Mouse (Mus musculus) intestine, postnatal 0 days (tissue): ENCODE results near the gene Tfam. TPM values are rescaled to one million over a fixed set of nuclear protein-coding genes. Genes with fewer than 3 reads are reported as not detected.

Experiments used
- ATAC-seq: fragments of 200-750 bp; cut with Nextera tagmentation; 2 replicates; pipeline ENCODE4 v1.8.0; 2017; ENCODE audit warnings: mild to moderate bottlenecking, moderate TSS enrichment, moderate library complexity
- H3K27ac ChIP-seq: fragments of 300-500 bp; sonication (generic); 2 replicates; pipeline ENCODE4 v1.5.1; 2014; ENCODE audit warnings: mild to moderate bottlenecking, low read depth, low read length, moderate library complexity
- H3K27me3 ChIP-seq: fragments of 300-500 bp; sonication (generic); replicated peaks from 2 replicates; pipeline ENCODE4 v1.6.1; 2014; ENCODE audit warnings: low read length, mixed read lengths; ENCODE audit not compliant: control insufficient read depth, insufficient read depth
- H3K36me3 ChIP-seq: fragments of 300-500 bp; sonication (generic); 2 replicates; pipeline ENCODE4 v1.6.1; 2014; ENCODE audit warnings: mild to moderate bottlenecking, moderate library complexity; ENCODE audit not compliant: control insufficient read depth, insufficient read depth
- H3K4me1 ChIP-seq: fragments of 300-500 bp; sonication (generic); replicated peaks from 2 replicates; pipeline ENCODE4 v1.6.1; 2014; ENCODE audit warnings: antibody characterized with exemption, low read length, mixed read lengths; ENCODE audit not compliant: control insufficient read depth, insufficient read depth
- H3K4me2 ChIP-seq: fragments of 300-500 bp; sonication (generic); replicated peaks from 2 replicates; pipeline ENCODE4 v1.6.1; 2014; ENCODE audit warnings: low read depth, mild to moderate bottlenecking, moderate library complexity
- H3K4me3 ChIP-seq: fragments of 300-500 bp; sonication (generic); 2 replicates; pipeline ENCODE4 v1.5.1; 2014; ENCODE audit warnings: low read depth, low read length
- H3K9ac ChIP-seq: fragments of 300-500 bp; sonication (generic); 2 replicates; pipeline ENCODE4 v1.6.1; 2014; ENCODE audit warnings: mild to moderate bottlenecking, low read depth, low read length
- H3K9me3 ChIP-seq: fragments of 300-500 bp; sonication (generic); 2 replicates; pipeline ENCODE4 v1.6.1; 2016; ENCODE audit warnings: mixed run types; ENCODE audit not compliant: control insufficient read depth
- CTCF ChIP-seq: sonication (generic); IDR thresholded peaks from 2 replicates; pipeline ENCODE4 v1.5.1; 2016; ENCODE audit warnings: low read depth, mild to moderate bottlenecking, control low read depth, antibody characterized with exemption, moderate library complexity
- WGBS: fragments of 180-500 bp; shearing (Covaris S2); extraction: QIAGEN DNeasy Blood & Tissue Kit; methylation state at CpG from one replicate; pipeline ENCODE4 v1.1.7; 2014; 5-methylcytosine and 5-hydroxymethylcytosine counted together
- polyA plus RNA-seq: library from polyadenylated mRNA; unstranded; fragments of >200 nt; fragmentation: Nextera tagmentation; extraction: Ambion mirVana; gene quantifications from 2 replicates; pipeline ENCODE4 v1.2.1, GENCODE M21; 2015

Tfam gene
- polyA plus RNA-seq, 1 experiment from 2014 or later = 37.7 TPM

DNA sequence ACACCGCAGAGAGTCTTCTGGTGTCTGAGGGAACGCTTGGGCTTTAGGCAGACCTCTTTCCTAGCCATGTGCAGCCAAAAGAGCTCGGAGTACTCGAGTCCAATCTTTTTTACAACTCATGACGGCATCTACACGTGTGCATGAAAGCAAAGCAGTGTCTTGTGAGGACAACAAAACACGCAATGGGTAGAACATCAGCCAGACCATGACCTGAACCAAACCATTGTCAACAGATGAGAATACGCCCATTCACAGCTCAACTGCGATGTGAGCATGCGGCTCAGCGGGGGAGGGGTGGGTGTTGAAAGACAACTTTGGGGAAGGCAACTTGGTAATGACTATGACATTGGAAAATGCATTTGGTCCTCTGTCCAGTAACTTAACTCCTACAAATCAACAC lies 29.4 kb upstream of the Tfam start:
- Histone ChIP-seq H3K4me2 (no peak overlapping the region), H3K4me3 (no peak overlapping the region), H3K27ac (no peak overlapping the region), H3K9me3 (no peaks in the 10 kb centered on the region), H3K4me1 (no peaks in the 10 kb centered on the region), H3K9ac (no peak overlapping the region), H3K36me3 (no peaks in the 10 kb centered on the region; the same call in 1 of the 2 replicates), H3K27me3 (no peaks in the 10 kb centered on the region)
- ATAC-seq = no peak
- no peak for TF ChIP-seq CTCF
- WGBS = 81% methylated on average over 11 of the region's 11 CpGs

DNA sequence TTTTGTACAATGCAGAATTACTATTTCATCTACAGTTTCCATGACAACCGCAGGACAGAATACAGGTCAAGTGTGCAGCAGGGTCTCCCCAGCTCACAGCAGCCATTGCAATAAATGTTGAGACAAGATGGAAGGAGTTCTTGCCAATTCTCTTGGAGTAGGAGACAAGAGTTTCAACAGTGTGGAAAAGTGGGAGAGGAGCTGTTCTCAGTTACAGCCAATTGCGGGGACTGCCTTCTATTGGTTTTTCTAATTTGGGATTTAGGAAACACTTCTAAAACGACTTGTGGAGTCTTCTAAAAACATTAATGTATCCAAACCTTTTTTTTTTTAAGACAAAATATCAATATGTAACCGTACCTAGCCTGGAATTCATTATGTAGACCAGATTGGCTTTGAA lies 27.0 kb upstream of the Tfam start:
- ATAC-seq = no peak
- H3K4me3 ChIP-seq = no peak overlapping the region

DNA sequence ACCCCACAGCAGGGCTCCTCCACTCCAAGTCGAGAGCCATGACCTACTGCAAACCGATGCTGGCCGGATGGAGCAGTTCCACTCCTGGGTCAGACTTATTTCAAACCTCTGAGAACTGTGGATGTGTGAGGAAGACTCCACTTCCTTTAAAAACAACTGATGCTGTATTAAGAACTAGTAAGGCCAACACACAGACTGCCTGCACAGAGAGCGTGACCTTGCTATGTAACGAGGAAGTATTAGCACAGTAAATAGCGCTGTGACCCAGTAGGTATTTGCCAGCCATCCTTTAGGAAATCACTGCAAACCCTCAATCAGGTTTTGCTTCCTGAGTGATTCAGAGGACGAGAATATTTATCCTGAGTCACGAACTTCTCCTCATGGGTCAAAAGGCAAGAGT lies 23.6 kb upstream of the Tfam start:
- no peak for ATAC-seq
- no peaks in the 10 kb centered on the region for H3K9me3 ChIP-seq
- no peak overlapping the region for H3K27ac ChIP-seq
- H3K36me3 ChIP-seq = peaks cover 22% of the 10 kb centered on the region; the same call in 1 of the 2 replicates
- no peak overlapping the region for H3K9ac ChIP-seq
- no peak overlapping the region for H3K4me3 ChIP-seq
- no peak for TF ChIP-seq CTCF
- H3K27me3 ChIP-seq = no peaks in the 10 kb centered on the region
- WGBS = 68% methylated on average over 8 of the region's 8 CpGs
- H3K4me1 ChIP-seq = no peaks in the 10 kb centered on the region
- H3K4me2 ChIP-seq = no peak overlapping the region

More for the DNA sequence above, 27.0 kb upstream of the Tfam start:
- Histone ChIP-seq H3K36me3 (peaks cover 7% of the 10 kb centered on the region; the same call in 1 of the 2 replicates), H3K27ac (no peak overlapping the region), H3K9me3 (no peaks in the 10 kb centered on the region), H3K9ac (no peak overlapping the region), H3K27me3 (no peaks in the 10 kb centered on the region), H3K4me1 (no peaks in the 10 kb centered on the region), H3K4me2 (no peak overlapping the region)
- no peak for TF ChIP-seq CTCF
- 86% methylated on average over 4 of the region's 4 CpGs for WGBS

DNA sequence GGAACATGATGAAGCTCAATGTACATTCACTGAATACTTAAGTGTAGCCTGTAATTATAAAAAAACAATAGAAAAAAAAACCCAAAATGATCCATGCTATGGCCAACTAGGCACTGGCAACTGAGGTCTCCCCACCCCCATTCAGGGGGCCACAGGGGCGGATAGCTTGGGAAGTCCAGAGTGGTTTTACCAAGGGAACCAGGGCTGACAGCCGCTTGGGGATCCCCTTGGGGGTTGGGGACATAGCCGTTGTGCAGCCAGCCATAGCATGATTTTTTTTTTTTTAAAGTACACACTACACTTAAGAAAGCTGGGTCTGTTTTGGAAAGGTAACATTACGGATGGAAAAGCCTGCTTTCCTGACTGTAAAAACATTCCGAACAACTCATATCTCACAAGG lies 20.9 kb upstream of the Tfam start:
- H3K27ac ChIP-seq = no peak overlapping the region
- ATAC-seq = no peak
- no peak overlapping the region for H3K9ac ChIP-seq
- TF ChIP-seq CTCF = no peak
- no peaks in the 10 kb centered on the region for H3K9me3 ChIP-seq
- H3K4me1 ChIP-seq = no peaks in the 10 kb centered on the region
- no peaks in the 10 kb centered on the region for H3K27me3 ChIP-seq
- peaks cover 30% of the 10 kb centered on the region for H3K36me3 ChIP-seq
- 94% methylated on average over 5 of the region's 5 CpGs for WGBS
- H3K4me2 ChIP-seq = no peak overlapping the region
- H3K4me3 ChIP-seq = no peak overlapping the region

DNA sequence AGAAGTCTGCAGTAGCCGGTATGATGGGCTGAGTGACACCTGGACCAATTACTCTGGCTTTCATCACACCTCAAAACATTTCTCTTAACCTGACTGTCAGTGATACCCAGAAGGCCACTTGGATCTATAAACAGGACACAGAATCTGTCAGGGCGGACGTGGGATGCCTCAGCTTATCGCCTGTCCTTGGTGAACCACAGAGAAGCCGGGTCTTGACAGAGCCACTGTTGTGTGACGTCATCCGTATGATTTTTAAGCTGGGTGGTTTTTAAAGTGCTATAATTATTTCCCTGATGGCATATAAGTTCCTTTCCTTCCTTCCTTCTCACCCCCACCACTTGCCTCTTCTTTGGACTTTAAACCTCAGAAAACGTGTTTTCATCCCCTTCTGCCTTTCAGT lies 20.4 kb upstream of the Tfam start:
- Histone ChIP-seq H3K4me3 (no peak overlapping the region), H3K9ac (no peak overlapping the region), H3K27me3 (no peaks in the 10 kb centered on the region), H3K9me3 (no peaks in the 10 kb centered on the region), H3K4me1 (no peaks in the 10 kb centered on the region), H3K27ac (no peak overlapping the region), H3K36me3 (peaks cover 30% of the 10 kb centered on the region), H3K4me2 (no peak overlapping the region)
- TF ChIP-seq CTCF = no peak
- ATAC-seq = no peak
- 85% methylated on average over 8 of the region's 8 CpGs for WGBS

DNA sequence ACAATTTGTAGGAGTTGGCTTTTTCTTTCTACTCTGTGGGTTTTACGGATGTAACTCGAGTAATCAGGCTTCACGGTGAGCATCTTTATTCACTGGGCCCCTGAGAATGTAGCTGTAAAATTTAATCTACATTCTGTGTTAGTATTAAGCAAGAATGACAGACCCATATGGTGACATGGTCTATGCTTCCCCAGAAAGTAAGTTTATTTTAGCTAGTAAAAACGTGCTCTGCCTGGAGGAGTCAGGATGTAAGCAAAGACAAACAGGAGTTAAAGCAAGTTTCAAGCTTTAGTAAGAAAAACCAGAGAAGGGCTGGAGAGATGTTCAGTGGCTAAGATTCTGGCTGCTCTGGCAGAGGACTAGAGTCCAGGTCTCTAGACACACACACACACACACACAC lies 15.1 kb upstream of the Tfam start:
- Histone ChIP-seq H3K9ac (no peak overlapping the region), H3K27me3 (no peaks in the 10 kb centered on the region), H3K36me3 (peaks cover 9% of the 10 kb centered on the region), H3K4me3 (no peak overlapping the region), H3K4me1 (no peaks in the 10 kb centered on the region), H3K4me2 (no peak overlapping the region), H3K9me3 (no peaks in the 10 kb centered on the region), H3K27ac (no peak overlapping the region)
- WGBS = 65% methylated on average over 4 of the region's 4 CpGs
- TF ChIP-seq CTCF = no peak
- no peak for ATAC-seq

DNA sequence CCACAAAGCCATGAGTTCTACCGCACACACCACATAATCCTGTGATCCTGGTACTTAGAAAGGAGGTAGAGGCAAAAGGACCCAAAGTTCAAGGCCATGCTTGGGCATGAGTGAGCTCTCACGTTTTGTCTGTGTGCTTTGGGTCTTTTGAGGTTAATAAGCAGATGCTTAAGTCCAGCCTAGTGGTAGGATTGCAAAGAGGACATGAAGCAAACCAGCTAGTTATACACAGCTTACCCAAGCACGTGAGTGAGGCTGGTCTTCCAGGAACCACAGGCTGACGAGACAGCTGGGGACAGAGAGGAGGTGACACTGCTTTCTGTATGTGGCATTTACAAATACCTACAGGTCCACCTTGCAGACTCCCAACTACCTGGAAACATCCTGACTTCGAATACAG lies 14.3 kb upstream of the Tfam start:
- no peak for ATAC-seq
- TF ChIP-seq CTCF = no peak
- Histone ChIP-seq H3K36me3 (peaks cover 8% of the 10 kb centered on the region; the same call in 1 of the 2 replicates), H3K9ac (no peak overlapping the region), H3K4me1 (no peaks in the 10 kb centered on the region), H3K4me3 (no peak overlapping the region), H3K4me2 (no peak overlapping the region), H3K27me3 (no peaks in the 10 kb centered on the region), H3K27ac (no peak overlapping the region), H3K9me3 (no peaks in the 10 kb centered on the region)
- 77% methylated on average over 5 of the region's 5 CpGs for WGBS
